ENCODE assay signal across 9 mouse cellular contexts in genomic region chr3:84219720-84220273, GRCm38 (mm10). TPM values are rescaled to one million over a fixed set of nuclear protein-coding genes. Genes with fewer than 3 reads are reported as not detected.
A peak's percentile ranks its signal among the peaks of the same experiment; 100 is the strongest.
DNase-seq lines count a peak whose midpoint lies in the region; ATAC-seq and TF ChIP-seq lines count a peak whose summit lies in the region.
"Had no signal": no experiment of that assay in that cellular context is flagged by ENCODE, and none has a peak within 500 bp of the region (broad histone marks: within the 10 kb centered on the region; RNA-seq: fewer than 3 reads in every experiment).

No protein-coding gene starts in this region.

- no peak for TF ChIP-seq CTCF in kidney, postnatal 0 days (IDR thresholded peaks at IDR 0.05; ENCODE audit: low read depth)
- TF ChIP-seq CTCF in cortical plate, adult 2 months (IDR thresholded peaks at IDR 0.05; ENCODE audit: extremely low read depth, insufficient read depth, low read length) = no peak

- no peak for DNase-seq in kidney, postnatal 0 days (ENCODE audit: low spot score)
- no peak for DNase-seq in kidney, postnatal 10 days
- peak; percentile 72 for DNase-seq in neural tube, embryonic 11.5 days (ENCODE audit: low spot score)
- DNase-seq in adrenal gland, postnatal 36 days = no peak
- no peak for DNase-seq in gastrocnemius, postnatal 14 days
- DNase-seq in gastrocnemius, adult 8-10 months (ENCODE audit: low spot score in 2 of 2) = no peak

- intact Hi-C loops in gastrocnemius, postnatal 14 days (cut with DNase I; ENCODE audit: low total_unique reads) = no loop called here

- peak overlapping the region; percentile 35; the same call in 1 of the 2 replicates for H3K4me3 ChIP-seq in kidney, postnatal 0 days (replicated peaks; ENCODE audit: low read depth, low read length)
- H3K4me3 ChIP-seq in cortical plate, adult 2 months (ENCODE audit: insufficient read depth, low read length) = peak overlapping the region; percentile 73
- peak overlapping the region; percentile 60 for H3K4me3 ChIP-seq in hindbrain, embryonic 15.5 days
- peak overlapping the region; percentile 50 for H3K4me3 ChIP-seq in neural tube, embryonic 11.5 days (ENCODE audit: low read depth, low read length)

- H3K9ac ChIP-seq in kidney, postnatal 0 days (ENCODE audit: low read depth, low read length) = no peak overlapping the region
- peak overlapping the region; percentile 84 for H3K9ac ChIP-seq in hindbrain, embryonic 15.5 days
- H3K9ac ChIP-seq in neural tube, embryonic 11.5 days (ENCODE audit: low read length) = no peak overlapping the region; the same call in 1 of the 2 replicates

- no peak for TF ChIP-seq POLR2A in cortical plate, adult 2 months (IDR thresholded peaks at IDR 0.05; ENCODE audit: extremely low read depth, insufficient read depth, low read length)

- no peaks in the 10 kb centered on the region for H3K27me3 ChIP-seq in kidney, postnatal 0 days (ENCODE audit: insufficient read depth, low read length)
- H3K27me3 ChIP-seq in hindbrain, embryonic 15.5 days = no peaks in the 10 kb centered on the region
- no peaks in the 10 kb centered on the region for H3K27me3 ChIP-seq in neural tube, embryonic 11.5 days (ENCODE audit: control insufficient read depth, insufficient read depth, low read length)

- ATAC-seq in kidney, postnatal 0 days (replicated peaks; ENCODE audit: low FRiP score, low read depth) = no peak
- ATAC-seq in hindbrain, embryonic 15.5 days (ENCODE audit: low FRiP score, low read depth) = peak; percentile 68
- peak; percentile 72; the same call in 1 of the 2 replicates for ATAC-seq in neural tube, embryonic 11.5 days (ENCODE audit: insufficient read depth, low FRiP score, low TSS enrichment)

- H3K9me3 ChIP-seq in kidney, postnatal 0 days (replicated peaks; ENCODE audit: low read length) = no peaks in the 10 kb centered on the region
- H3K9me3 ChIP-seq in hindbrain, embryonic 15.5 days = no peaks in the 10 kb centered on the region
- H3K9me3 ChIP-seq in neural tube, embryonic 11.5 days (ENCODE audit: control insufficient read depth, low read length) = no peaks in the 10 kb centered on the region

- H3K27ac ChIP-seq in kidney, postnatal 0 days = no peak overlapping the region
- no peak overlapping the region for H3K27ac ChIP-seq in cortical plate, adult 2 months (ENCODE audit: insufficient read depth, low read length)
- H3K27ac ChIP-seq in hindbrain, embryonic 15.5 days (replicated peaks) = peak overlapping the region; percentile 94
- peak overlapping the region; percentile 88; the same call in 1 of the 2 replicates for H3K27ac ChIP-seq in neural tube, embryonic 11.5 days (ENCODE audit: low read depth, low read length)

- 9% methylated on average over 9 of the region's 9 CpGs for WGBS in kidney, postnatal 0 days
- 1% methylated on average over 9 of the region's 9 CpGs for WGBS in hindbrain, embryonic 15.5 days
- 3% methylated on average over 9 of the region's 9 CpGs for WGBS in neural tube, embryonic 11.5 days

- H3K4me2 ChIP-seq in kidney, postnatal 0 days (ENCODE audit: low read length) = peak overlapping the region; percentile 73
- H3K4me2 ChIP-seq in hindbrain, embryonic 15.5 days = peak overlapping the region; percentile 78
- peak overlapping the region; percentile 70 for H3K4me2 ChIP-seq in neural tube, embryonic 11.5 days (ENCODE audit: low read depth)

- no peaks in the 10 kb centered on the region for H3K36me3 ChIP-seq in kidney, postnatal 0 days (ENCODE audit: insufficient read depth, low read length)
- no peaks in the 10 kb centered on the region for H3K36me3 ChIP-seq in hindbrain, embryonic 15.5 days
- no peaks in the 10 kb centered on the region for H3K36me3 ChIP-seq in neural tube, embryonic 11.5 days (ENCODE audit: control insufficient read depth, insufficient read depth, low read length)

- peaks cover 6% of the 10 kb centered on the region; the same call in 1 of the 2 replicates for H3K4me1 ChIP-seq in kidney, postnatal 0 days (replicated peaks; ENCODE audit: insufficient read depth, low read length)
- H3K4me1 ChIP-seq in cortical plate, adult 2 months (ENCODE audit: control insufficient read depth, insufficient read depth, low read length) = peaks cover 20% of the 10 kb centered on the region
- H3K4me1 ChIP-seq in hindbrain, embryonic 15.5 days (replicated peaks) = peaks cover 58% of the 10 kb centered on the region
- peaks cover 20% of the 10 kb centered on the region for H3K4me1 ChIP-seq in neural tube, embryonic 11.5 days (ENCODE audit: control insufficient read depth, insufficient read depth, low read length)

RNA-seq across cellular contexts. Expression of gene Gm6525, which starts 45.9 kb away (rescaled TPM):
- polyA plus RNA-seq in kidney, postnatal 0 days (2015; fragmentation: Nextera tagmentation; extraction: Ambion mirVana) = 0.43 and 0.66 TPM in 2 replicates
- polyA plus RNA-seq in cortical plate, adult 2 months (2012; rRNA removed) = not detected in 2 replicates
- polyA plus RNA-seq in hindbrain, embryonic 15.5 days (2015; fragmentation: Nextera tagmentation; extraction: Ambion mirVana) = 2.1 and 2.3 TPM in 2 replicates
- polyA plus RNA-seq in neural tube, embryonic 11.5 days (2014; fragmentation: Nextera tagmentation; extraction: Ambion mirVana) = 0.76 and 0.95 TPM in 2 replicates
- under 1 TPM in 1 of 2 experiments, not detected in 1; 0.50 TPM for total RNA-seq in adrenal gland, postnatal 36 days (2021)
- total RNA-seq in gastrocnemius, postnatal 14 days (2021) = not detected
- total RNA-seq in gastrocnemius, adult 8-10 months (2022) = not detected
- total RNA-seq: left cerebral cortex, postnatal 25 days had no signal

Comparison
In these comparisons a context has a peak if more than half of its experiments do, and no peak if none do; other contexts are left out.
1. H3K27ac ChIP-seq: peak in hindbrain, embryonic 15.5 days (single experiment) and neural tube, embryonic 11.5 days (single experiment); none in kidney, postnatal 0 days (single experiment) and cortical plate, adult 2 months (single experiment).
2. Peak in every context shown above with its lines, with median percentiles within 50 percentile points of each other: H3K4me2 ChIP-seq and H3K4me3 ChIP-seq.